In genomic region chr3:86725113-86725512, GRCm38 (mm10) we compare ENCODE assay signal across 21 mouse cellular contexts.
DNase-seq lines count a peak whose midpoint lies in the region; ATAC-seq and TF ChIP-seq lines count a peak whose summit lies in the region.
"Had no signal": no experiment of that assay in that cellular context is flagged by ENCODE, and none has a peak within 500 bp of the region (broad histone marks: within the 10 kb centered on the region; RNA-seq: fewer than 3 reads in every experiment).

No protein-coding gene starts in this region.

- ATAC-seq in heart, embryonic 12.5 days (ENCODE audit: insufficient number of reproducible peaks, low FRiP score) = peak; percentile 48; the same call in 1 of the 2 replicates
- ATAC-seq in lung, embryonic 14.5 days (ENCODE audit: insufficient read depth) = no peak
- peak; percentile 59 for ATAC-seq in intestine, embryonic 15.5 days
- ATAC-seq: hindbrain, postnatal 0 days had no signal

- H3K36me3 ChIP-seq in heart, embryonic 12.5 days = no peaks in the 10 kb centered on the region
- H3K36me3 ChIP-seq in lung, embryonic 14.5 days (ENCODE audit: insufficient read depth) = no peaks in the 10 kb centered on the region
- H3K36me3 ChIP-seq in intestine, embryonic 15.5 days = no peaks in the 10 kb centered on the region
- no peaks in the 10 kb centered on the region for H3K36me3 ChIP-seq in limb, embryonic 10.5 days
- H3K36me3 ChIP-seq: liver, embryonic 13.5 days; lung, embryonic 15.5 days; midbrain, embryonic 10.5 days had no signal

- TF ChIP-seq CTCF in lung, embryonic 14.5 days (IDR thresholded peaks at IDR 0.05; ENCODE audit: low read depth) = no peak

- H3K27ac ChIP-seq in heart, embryonic 12.5 days (ENCODE audit: poor library complexity, severe bottlenecking) = peak overlapping the region; percentile 9; the same call in 1 of the 2 replicates
- H3K27ac ChIP-seq in lung, embryonic 14.5 days (ENCODE audit: low read depth) = no peak overlapping the region
- H3K27ac ChIP-seq in intestine, embryonic 15.5 days = peak overlapping the region; percentile 89
- H3K27ac ChIP-seq in limb, embryonic 10.5 days = peak overlapping the region; percentile 36; the same call in 1 of the 2 replicates
- H3K27ac ChIP-seq: gastrocnemius, adult 2 months; hindbrain, postnatal 0 days; kidney, postnatal 0 days; liver, embryonic 13.5 days; lung, embryonic 15.5 days; macrophage; midbrain, embryonic 10.5 days had no signal

- H3K4me3 ChIP-seq in heart, embryonic 12.5 days = no peak overlapping the region
- H3K4me3 ChIP-seq in lung, embryonic 14.5 days (ENCODE audit: low read depth, low read length) = no peak overlapping the region
- H3K4me3 ChIP-seq in intestine, embryonic 15.5 days (replicated peaks) = peak overlapping the region; percentile 15; the same call in 1 of the 2 replicates
- no peak overlapping the region for H3K4me3 ChIP-seq in limb, embryonic 10.5 days
- H3K4me3 ChIP-seq: gastrocnemius, adult 2 months; liver, embryonic 13.5 days; lung, embryonic 15.5 days; midbrain, embryonic 10.5 days had no signal

- H3K27me3 ChIP-seq in heart, embryonic 12.5 days (replicated peaks) = no peaks in the 10 kb centered on the region
- H3K27me3 ChIP-seq in lung, embryonic 14.5 days (ENCODE audit: insufficient read depth, low read length) = no peaks in the 10 kb centered on the region
- H3K27me3 ChIP-seq in intestine, embryonic 15.5 days (replicated peaks) = no peaks in the 10 kb centered on the region
- H3K27me3 ChIP-seq in limb, embryonic 10.5 days (ENCODE audit: low read depth, poor library complexity, severe bottlenecking) = no peaks in the 10 kb centered on the region
- H3K27me3 ChIP-seq: liver, embryonic 13.5 days; lung, embryonic 15.5 days had no signal

- H3K4me2 ChIP-seq in heart, embryonic 12.5 days = peak overlapping the region; percentile 53
- peak overlapping the region; percentile 15; the same call in 1 of the 2 replicates for H3K4me2 ChIP-seq in lung, embryonic 14.5 days
- H3K4me2 ChIP-seq in intestine, embryonic 15.5 days (replicated peaks) = peak overlapping the region; percentile 50
- H3K4me2 ChIP-seq: liver, embryonic 13.5 days; lung, embryonic 15.5 days had no signal

- WGBS in heart, embryonic 12.5 days = 11% methylated on average over 9 of the region's 9 CpGs
- WGBS in lung, embryonic 14.5 days = 16% methylated on average over 9 of the region's 9 CpGs
- 30% methylated on average over 9 of the region's 9 CpGs for WGBS in intestine, embryonic 15.5 days
- WGBS in limb, embryonic 10.5 days = 63% methylated on average over 9 of the region's 9 CpGs

- no peak for DNase-seq in heart, adult 11 months
- peak; percentile 28 for DNase-seq in lung, embryonic 14.5 days
- no peak for DNase-seq in lung, postnatal 14 days
- no peak for DNase-seq in limb, embryonic 10.5 days (ENCODE audit: low spot score)
- DNase-seq in frontal cortex, postnatal 10 days (ENCODE audit: low spot score in 2 of 2) = no peak
- DNase-seq in adrenal gland, postnatal 4 days (ENCODE audit: low spot score in 2 of 2) = no peak
- DNase-seq: adrenal gland, adult 2 months; cerebellum, adult 11-12 months; cerebellum, postnatal 10 days; gastrocnemius, adult 2 months; kidney, adult 2 months; layer of hippocampus, adult 9-11 months; liver, embryonic 13.5 days; thymus, postnatal 14 days had no signal

- no peaks in the 10 kb centered on the region for H3K9me3 ChIP-seq in heart, embryonic 12.5 days (replicated peaks)
- H3K9me3 ChIP-seq in lung, embryonic 14.5 days (ENCODE audit: low read depth, low read length) = no peaks in the 10 kb centered on the region
- H3K9me3 ChIP-seq in intestine, embryonic 15.5 days = no peaks in the 10 kb centered on the region
- no peaks in the 10 kb centered on the region for H3K9me3 ChIP-seq in limb, embryonic 10.5 days (replicated peaks)
- H3K9me3 ChIP-seq: liver, embryonic 13.5 days; lung, embryonic 15.5 days; midbrain, embryonic 10.5 days had no signal

- peaks cover 19% of the 10 kb centered on the region for H3K4me1 ChIP-seq in heart, embryonic 12.5 days (replicated peaks)
- peaks cover 5% of the 10 kb centered on the region; the same call in 1 of the 2 replicates for H3K4me1 ChIP-seq in lung, embryonic 14.5 days (ENCODE audit: insufficient read depth)
- 0 out of 2 replicates have a peak, but pooled peaks cover 3% of the 10 kb centered on the region for H3K4me1 ChIP-seq in intestine, embryonic 15.5 days (replicated peaks)
- peaks cover 30% of the 10 kb centered on the region for H3K4me1 ChIP-seq in limb, embryonic 10.5 days
- H3K4me1 ChIP-seq: liver, embryonic 13.5 days had no signal

- H3K9ac ChIP-seq in heart, embryonic 12.5 days = no peak overlapping the region
- H3K9ac ChIP-seq in lung, embryonic 14.5 days = no peak overlapping the region
- peak overlapping the region; percentile 41 for H3K9ac ChIP-seq in intestine, embryonic 15.5 days
- H3K9ac ChIP-seq: liver, embryonic 13.5 days; lung, embryonic 15.5 days had no signal
